Mouse (Mus musculus) natural killer cell, adult 2 months (primary cell): ENCODE results near the gene Csnk1e.
"Not testable (repeated sequence)": the region's sequence is repeated elsewhere in the genome, so short reads cannot be mapped to it uniquely, and the experiment has no call there.

ENCODE experiments used
- DNase-seq, 2 experiments: peaks; one replicate each; pipeline ENCODE4 v3.0.0; 2022; ENCODE audit warnings: low spot score in 2 of 2

Gene Csnk1e

DNA sequence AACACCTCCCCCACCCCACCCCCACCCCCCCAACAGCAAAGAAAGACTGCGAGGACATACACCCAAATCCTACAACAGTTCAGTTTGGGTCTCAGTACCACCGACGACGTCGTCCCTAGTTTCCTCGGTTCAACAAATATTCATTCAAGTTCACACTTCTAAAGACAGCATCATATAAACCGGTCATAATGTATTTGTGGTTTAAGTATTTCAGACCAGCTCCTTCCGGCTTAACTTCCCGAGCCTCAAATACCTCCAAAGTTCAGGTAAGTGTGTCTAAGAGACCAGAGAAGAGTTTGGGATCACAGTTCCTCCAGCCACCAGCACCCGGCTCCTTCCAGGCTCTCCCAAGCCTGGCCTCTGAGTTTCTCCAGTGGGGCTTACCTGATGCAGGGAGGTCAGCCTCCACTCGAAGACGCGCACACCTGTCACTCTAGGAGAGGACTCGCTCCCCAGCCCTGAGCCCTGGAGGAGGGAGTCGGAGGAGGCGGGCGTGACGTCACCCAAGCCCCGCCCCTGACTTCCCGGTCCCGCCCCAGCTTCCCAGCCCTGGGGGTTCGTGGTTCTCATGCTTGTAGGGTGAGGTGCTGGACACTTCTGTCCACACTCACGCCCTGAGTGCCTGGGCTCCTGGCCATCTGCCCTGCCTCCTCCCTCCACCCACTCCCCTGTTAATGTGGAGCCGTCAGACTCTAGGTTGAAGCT is at the start of gene Csnk1e:
TSS of gene Csnk1e (minus strand) at position 461 of the 705 bp plus-strand sequence.
- peak; percentile 23 to 31 for DNase-seq

DNA sequence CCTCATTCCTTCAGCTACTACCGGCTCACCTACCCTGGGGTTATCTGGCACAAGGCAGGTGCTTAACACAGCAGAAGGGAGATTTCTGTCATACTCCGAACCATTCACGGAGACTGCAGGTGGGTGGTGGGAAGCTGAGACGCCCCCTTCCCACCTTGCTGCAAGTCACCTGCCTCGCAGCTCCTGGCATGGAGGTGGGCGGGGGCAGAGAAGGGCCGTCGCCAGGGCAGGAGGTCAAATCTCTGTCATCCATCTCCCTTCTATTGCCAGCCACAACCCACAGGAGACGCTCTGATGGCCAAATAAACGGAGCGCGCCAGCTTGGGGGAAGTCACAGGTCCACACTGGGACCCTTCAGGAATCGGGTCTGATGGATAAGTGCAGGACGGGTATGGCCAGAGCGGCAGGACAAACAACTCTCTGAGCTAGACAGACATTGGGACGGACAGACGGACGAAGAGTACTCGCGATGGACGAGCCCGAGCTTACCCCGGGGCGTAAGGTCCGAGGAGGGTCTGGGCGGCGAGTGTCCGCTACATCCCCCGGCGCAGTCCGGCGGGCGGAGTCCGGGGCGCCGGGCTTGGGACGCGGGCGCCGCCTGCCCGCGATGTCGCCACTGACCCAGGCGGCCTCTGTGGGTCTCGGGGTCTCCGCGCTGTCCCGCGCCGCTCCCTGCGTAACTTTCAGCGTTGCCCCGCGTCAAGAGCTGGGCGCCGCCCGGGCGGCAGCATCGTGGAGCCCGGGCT is 49.5 kb upstream of the Csnk1e start, which contains the start of gene Kcnj4:
TSS of gene Kcnj4 (minus strand) at position 535 of the 746 bp plus-strand sequence.
- no peak for DNase-seq

DNA sequence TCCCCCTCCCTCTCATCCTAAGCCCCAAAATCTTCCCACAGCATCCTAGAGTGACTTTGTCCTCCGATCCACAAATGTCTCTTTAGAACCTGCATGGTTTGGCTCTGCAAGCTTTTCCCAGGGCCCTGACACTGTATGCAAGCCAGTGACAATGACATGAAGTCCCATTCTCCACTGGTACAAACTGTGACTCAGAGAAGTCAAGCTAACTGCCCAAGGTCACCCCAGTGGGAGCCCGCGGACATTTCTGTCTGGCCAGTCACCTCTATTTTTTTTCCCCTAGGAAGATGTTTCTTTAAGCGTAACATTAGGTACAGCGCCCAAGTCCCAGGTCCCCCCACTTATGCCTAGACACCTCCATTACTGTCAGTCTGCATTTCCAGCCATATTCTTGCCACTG is 48.1 kb upstream of the Csnk1e start:
- DNase-seq: no peak

DNA sequence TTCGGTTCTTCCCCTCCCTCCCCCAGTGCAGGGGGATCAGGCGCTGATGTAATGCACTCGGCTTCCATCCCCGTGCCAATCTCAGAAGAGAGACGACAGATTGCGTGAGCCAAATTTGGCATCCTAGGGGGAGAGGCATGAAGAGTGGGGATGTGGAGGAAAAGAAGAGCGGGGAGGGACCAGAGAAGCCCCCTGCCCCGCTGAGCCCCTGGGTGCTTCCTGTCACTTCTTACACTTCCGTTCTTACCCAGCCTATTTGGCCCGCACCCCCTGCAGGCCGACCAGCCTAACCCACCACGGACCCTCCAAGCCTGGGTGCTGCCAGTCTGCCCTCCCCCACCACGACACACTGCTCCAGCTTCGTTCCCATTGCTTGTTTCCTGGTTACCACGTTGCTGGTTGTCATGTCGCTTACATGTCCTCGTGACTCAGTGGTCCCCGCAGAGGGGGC is 47.5 kb upstream of the Csnk1e start:
- no peak for DNase-seq

DNA sequence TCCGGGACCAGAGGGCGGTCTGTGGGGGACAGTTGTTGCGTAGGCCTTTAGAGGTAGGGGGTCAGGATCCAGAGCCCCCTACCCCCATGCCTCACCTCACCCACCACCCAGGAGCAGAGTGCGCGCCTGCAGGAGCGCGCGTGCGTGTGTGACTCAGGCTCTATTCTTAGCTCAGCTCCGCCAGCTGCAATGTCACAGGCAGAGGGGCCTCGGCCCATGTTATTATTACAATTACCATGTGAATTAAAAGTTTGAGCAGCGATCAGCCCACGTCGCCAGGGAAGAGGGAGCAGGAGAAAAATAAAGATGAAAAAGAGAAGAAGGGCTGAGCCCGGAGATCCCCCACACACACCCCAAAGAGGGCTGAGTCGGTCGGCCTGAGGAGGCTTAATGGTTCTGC is 44.7 kb upstream of the Csnk1e start:
- DNase-seq: no peak

DNA sequence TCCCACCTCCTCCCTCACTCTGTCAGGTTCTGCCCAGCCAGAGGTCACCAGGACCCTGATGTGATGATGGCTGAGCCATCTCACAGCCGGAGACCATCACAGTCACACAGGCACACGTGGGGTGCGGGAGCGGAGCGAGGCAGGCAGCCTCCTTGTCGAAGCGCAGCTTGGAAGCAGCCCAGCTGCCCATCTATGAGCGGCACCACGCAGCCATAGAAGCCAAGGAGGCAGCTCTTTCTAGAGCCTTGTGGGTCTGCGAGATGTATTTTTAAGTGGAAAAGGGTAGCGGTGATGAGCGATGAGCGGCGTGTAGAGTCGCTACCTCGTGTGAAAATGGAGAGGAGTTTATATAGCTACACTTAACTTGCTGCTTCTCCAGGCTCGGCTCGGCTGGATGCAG is 38.2 kb upstream of the Csnk1e start:
- DNase-seq: no peak

- DNase-seq: no peak
These were observed 34.1 kb upstream of the Csnk1e start for GRCm38 (mm10) chr15:79489463-79489862.

DNA sequence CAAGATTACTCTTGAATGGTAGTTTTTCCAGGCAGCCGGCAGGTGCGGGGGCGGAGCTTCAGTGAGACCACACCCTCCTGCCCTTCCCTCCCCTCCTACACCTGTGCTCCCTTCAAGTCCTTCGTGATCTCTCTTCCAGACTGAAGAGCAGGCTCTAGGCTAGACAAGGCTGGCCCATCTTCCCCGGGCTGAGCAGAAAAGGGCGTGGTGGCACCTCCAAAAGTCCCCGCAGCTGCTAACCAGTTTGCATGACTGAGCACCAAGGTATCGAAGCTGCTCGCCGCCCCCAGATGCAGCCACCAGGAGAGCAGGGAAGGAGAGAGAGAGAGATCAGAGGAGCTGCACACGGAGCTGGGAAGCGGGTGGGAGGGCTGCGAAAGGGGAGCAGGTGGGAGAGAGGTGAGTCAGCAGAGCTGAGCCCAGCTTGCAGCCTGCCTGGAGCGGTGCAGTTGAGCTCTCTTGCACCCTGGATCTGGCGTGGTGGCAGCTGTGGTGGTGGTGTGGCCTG is 25.9 kb upstream of the Csnk1e start:
- no peak for DNase-seq

DNA sequence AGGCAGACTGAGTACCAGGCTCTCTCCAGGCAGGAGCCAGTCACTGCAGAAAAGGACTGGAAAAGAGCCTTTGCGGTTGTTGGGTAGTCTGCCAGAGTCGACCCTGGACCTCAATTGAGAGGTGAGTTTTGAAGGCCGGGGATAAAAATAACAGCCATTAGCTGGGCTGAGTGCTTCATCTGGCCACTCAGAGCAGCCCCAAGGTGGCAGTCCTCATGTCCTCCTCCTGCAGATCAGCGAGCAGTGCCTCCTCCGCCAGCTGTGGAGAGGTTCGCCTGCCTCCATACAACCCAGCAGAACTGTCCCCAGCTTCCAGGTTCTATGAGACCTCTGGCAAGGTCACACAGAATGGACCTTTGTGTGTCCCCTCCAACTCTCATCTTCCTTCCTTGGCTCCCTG is 21.9 kb upstream of the Csnk1e start:
- DNase-seq: no peak

GRCm38 (mm10) chr15:79473638-79474355 is 18.4 kb upstream of the Csnk1e start:
- no peak for DNase-seq

GRCm38 (mm10) chr15:79473042-79473441 is 17.7 kb upstream of the Csnk1e start:
- peak in 1 of 2 experiments; percentile 16 for DNase-seq

GRCm38 (mm10) chr15:79471095-79471494 is 15.7 kb upstream of the Csnk1e start:
- no peak for DNase-seq

DNA sequence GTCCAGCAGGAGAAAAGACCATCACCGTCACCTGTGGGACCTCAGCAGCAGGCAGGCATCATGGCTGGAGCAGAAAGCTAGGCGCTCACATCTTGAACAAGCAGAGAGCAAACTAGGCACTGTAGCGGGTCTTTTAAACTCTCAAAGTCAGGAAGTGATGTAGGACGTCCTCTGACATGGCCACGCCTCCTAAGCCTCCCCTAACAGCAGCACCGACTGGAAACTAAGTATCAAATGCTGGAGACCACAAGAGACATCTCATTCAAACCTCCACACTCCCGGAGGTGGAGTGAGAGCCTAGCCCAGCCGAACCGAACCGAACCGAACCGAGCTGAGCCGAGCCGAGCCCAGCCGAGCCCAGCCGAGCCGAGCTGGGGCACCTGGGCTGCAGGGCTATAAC is 15.2 kb upstream of the Csnk1e start:
- DNase-seq: no peak

DNA sequence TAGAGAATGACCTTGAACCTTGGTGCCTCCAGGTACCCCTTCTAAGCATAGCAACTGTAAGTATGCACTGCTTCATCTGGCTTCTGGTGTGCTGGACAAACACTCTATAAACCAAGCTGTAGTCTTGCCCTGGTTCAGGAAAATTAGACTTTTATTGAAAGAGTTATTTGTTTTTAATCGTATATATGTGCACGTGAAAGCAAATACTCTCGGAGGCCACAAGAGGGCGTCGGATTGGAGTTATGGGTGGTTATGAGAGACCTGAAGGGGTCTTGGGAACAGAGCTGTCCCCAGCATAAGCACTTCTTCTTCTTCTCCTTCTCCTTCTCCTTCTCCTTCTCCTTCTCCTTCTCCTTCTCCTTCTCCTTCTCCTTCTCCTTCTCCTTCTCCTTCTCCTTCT is 14.2 kb upstream of the Csnk1e start:
- DNase-seq: no peak

- DNase-seq: peak; percentile 68 to 79
These were observed 11.4 kb upstream of the Csnk1e start for GRCm38 (mm10) chr15:79466601-79467286.

DNA sequence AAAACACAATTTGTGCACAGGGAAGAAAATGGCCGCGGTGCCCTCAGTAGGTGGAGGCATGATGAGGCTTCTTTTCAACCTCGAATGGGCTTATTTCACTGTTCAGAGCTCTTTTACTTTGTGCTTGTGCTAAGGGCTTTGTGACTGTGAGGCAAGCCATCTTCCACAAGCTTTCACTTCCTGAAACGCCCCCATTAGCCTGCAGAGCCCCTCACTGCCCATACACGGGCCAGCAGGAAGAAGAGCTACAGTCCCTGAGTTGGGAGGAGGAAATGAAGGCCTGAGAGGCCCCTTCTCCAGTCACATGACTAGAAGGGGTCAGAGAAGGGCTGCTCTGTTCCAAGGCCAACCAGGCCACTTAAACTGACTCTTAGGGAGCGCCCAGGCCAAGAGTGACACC is 1.2 kb upstream of the Csnk1e start:
- no peak for DNase-seq

DNA sequence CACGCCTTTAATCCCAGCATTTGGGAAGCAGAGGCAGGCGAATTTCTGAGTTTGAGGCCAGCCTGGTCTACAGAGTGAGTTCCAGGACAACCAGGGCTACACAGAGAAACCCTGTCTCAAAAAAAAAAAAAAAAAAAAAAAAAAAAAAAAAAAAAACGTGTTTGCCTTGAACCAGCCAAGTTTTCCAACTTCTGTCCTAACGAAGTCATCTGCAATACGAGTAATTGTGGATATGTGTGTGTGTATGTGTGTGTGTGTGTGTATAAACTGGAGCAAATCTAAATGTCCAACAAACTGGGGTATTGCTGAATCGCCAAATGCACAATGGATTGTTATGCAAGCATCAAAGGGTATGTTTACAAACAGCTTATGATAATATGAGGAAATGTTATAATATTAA is 738 bp upstream of the Csnk1e start:
- DNase-seq: not testable (repeated sequence)

DNA sequence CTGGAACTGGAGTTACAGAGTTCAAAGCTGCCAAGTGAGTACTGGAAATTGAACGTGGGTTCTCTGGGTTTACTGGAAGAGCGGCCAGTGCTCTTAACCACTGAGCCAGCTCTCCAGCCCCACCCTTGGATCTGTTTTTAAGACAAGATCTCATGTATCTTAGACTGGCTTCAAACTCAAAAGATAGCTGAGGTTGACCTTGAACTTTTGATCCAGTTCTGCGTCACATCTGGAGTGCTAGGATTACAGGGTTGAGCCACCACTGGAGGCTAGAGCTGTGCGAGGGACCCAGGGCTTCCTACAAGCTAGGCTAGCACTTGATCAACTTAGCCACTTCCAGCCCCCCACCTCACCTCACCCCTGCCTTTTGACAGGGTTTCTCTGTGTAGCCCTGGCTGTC is 1.5 kb downstream of the Csnk1e start:
- no peak for DNase-seq

DNA sequence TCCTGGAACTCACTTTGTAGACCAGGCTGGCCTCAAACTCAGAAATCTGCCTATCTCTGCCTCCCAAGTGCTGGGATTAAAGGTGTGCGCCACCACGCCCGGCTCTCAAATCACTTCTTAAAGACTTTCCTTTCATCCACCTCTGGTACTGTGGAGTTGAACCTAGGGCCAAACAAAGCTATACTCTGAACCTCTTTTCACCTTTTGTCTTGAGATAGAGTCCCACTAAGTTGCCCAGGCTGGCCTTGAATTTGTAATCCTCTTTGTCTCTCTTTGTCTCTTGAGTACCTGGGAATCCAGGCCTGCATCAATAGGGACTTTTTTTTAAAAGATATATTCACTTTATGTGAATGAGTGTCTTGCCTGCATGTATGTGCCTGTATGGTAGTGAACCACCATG is 7.3 kb downstream of the Csnk1e start:
- DNase-seq: no peak

DNA sequence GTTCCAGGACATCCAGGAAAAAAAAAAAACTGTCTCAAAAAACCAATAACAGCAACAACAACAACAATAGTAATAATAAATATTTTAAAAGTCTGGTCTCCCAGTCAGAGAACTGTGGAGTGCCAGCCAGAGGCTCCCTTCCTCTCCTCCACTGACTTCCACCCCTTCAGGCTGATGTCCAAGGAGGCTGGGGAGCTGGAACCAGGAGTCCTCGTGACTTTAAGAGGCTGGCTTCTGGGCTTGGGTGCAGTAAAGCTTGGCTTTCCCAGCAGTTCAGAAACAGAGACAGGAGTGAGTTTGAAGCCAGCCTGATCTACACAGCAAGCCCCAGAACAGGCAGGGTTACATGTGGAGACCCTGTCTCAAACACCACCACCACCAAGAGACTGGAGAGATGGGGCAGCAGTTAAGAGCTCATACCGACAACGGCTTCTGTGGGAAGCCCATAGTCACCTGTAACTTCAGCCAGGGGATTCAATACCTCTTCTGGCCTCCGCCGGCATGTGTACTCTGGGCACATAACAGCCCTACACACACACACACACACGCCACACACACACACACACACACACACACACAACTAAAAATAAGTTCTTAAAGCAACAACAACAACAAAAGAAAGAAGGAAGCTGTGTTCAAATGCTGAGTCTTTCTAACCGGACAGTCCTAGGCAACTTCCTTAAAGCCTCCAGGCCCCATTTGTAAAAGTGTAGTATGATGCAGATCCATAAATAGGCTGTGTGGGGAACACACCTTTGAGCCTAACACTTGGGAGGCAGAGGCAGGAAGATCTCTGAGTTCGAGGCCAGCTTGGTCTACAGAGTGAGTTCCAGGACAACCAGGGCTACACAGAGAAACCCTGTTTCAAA is 9.3 kb downstream of the Csnk1e start:
- DNase-seq: no peak
